Mouse (Mus musculus): Measurements from ENCODE around the gene Ccdc162.
"Not testable (repeated sequence)": the region's sequence is repeated elsewhere in the genome, so short reads cannot be mapped to it uniquely, and the experiment has no call there.

The Ccdc162 gene

DNA sequence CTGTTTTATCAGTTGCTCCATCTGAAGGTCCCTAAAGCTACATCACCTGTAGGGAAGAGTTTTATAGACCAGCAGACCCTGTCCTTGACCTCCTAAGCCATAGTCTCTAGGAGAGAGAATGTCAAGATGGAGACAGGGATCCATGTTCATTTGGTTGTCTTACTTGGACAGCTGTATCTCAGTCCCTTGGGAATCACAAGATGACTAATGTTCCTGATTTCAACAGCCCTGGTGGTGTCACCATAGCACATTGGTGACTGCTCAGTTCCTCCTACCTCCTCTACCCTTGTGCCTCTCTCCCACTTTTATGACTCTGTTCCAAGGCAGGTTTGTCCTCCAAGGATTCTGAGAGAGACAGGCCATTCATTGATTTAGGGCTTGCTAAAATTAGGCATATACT is 201.5 kb downstream of the Ccdc162 start:
- no peaks in the 10 kb centered on the region for H3K27me3 ChIP-seq (ENCODE audit: insufficient read depth, low read length)
- H3K9me3 ChIP-seq (ENCODE audit: low read length) = no peaks in the 10 kb centered on the region
- H3K4me3 ChIP-seq (replicated peaks; ENCODE audit: low read length) = no peak overlapping the region
- TF ChIP-seq POU5F1 (IDR thresholded peaks at IDR 0.05; ENCODE audit: borderline replicate concordance, low read length) (no peak), CTCF (conservative IDR thresholded peaks at IDR 0.05; ENCODE audit: low read length) (no peak), NANOG (IDR thresholded peaks at IDR 0.05; ENCODE audit: borderline replicate concordance, low read length) (no peak)
- peaks cover 7% of the 10 kb centered on the region for H3K4me1 ChIP-seq (replicated peaks; ENCODE audit: low read depth, low read length)
- no peaks in the 10 kb centered on the region for H3K36me3 ChIP-seq (ENCODE audit: insufficient read depth, low read length)

DNA sequence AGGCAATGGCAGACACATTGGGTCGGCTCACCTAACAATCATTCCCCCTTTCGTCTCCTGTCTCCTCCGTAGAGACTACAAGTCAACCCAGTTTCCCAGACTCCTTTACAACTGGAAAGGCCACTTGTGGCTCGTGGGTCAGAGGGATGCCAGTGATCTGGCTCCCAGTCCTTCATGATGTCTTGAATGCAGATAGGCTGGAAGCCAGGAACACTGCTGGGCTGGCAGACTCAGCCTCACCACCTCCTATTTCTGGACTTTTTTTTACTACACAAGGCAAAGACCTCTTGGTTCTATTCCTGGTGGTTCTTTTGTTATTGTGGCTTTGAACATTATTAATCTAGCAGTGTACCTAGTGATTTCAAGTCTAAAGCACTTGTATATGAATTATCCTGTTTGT is 202.1 kb downstream of the Ccdc162 start:
- no peak for TF ChIP-seq NANOG (IDR thresholded peaks at IDR 0.05; ENCODE audit: borderline replicate concordance, low read length)
- TF ChIP-seq POU5F1 (IDR thresholded peaks at IDR 0.05; ENCODE audit: borderline replicate concordance, low read length) = no peak
- no peak for TF ChIP-seq CTCF (conservative IDR thresholded peaks at IDR 0.05; ENCODE audit: low read length)
- Histone ChIP-seq H3K4me3 (replicated peaks; ENCODE audit: low read length) (no peak overlapping the region), H3K9me3 (ENCODE audit: low read length) (no peaks in the 10 kb centered on the region), H3K27me3 (ENCODE audit: insufficient read depth, low read length) (no peaks in the 10 kb centered on the region), H3K36me3 (ENCODE audit: insufficient read depth, low read length) (no peaks in the 10 kb centered on the region), H3K4me1 (replicated peaks; ENCODE audit: low read depth, low read length) (peaks cover 7% of the 10 kb centered on the region)

DNA sequence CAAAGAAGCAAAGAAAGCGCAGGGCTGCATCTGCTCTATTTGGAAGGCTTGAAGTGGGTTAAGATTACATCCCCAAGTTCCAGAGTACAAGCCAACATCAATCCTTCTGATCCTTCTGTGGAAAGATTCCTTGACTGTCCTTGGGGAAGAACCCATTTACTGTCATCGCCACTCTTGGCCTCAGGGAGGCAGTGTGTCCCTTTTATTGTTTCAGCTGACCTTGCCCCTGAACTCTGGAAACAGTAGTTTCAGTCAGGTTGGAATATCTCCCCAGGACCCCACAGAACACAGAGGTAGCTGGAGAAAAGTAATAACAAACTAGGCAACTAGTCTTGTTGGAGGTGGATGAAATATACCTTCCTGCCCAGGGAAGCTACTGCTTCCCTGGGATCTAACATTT is 207.3 kb downstream of the Ccdc162 start:
- H3K4me1 ChIP-seq (replicated peaks; ENCODE audit: low read depth, low read length) = peaks cover 30% of the 10 kb centered on the region
- no peaks in the 10 kb centered on the region for H3K27me3 ChIP-seq (ENCODE audit: insufficient read depth, low read length)
- no peak overlapping the region for H3K4me3 ChIP-seq (replicated peaks; ENCODE audit: low read length)
- TF ChIP-seq POU5F1 (IDR thresholded peaks at IDR 0.05; ENCODE audit: borderline replicate concordance, low read length) (no peak), CTCF (conservative IDR thresholded peaks at IDR 0.05; ENCODE audit: low read length) (peak; percentile 68)
- no peaks in the 10 kb centered on the region for H3K36me3 ChIP-seq (ENCODE audit: insufficient read depth, low read length)
- H3K9me3 ChIP-seq (ENCODE audit: low read length) = no peaks in the 10 kb centered on the region

DNA sequence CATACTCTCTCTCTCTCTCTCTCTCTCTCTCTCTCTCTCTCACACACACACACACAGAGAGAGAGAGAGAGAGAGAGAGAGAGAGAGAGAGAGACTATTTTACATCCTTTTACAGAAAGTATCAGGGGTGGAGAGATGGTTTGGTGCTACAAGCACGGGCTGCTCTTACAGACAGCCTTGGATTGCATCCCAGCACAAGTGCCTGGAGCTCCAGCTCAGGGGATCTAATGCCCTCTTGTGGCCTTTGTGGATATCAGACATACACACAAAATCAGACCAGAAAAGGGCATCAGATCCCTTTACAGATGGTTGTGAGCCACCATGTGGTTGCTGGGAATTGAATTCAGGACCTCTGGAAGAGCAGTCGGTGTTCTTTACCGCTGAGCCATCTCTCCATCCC is 211.0 kb downstream of the Ccdc162 start:
- not testable (repeated sequence) for H3K27me3 ChIP-seq (ENCODE audit: insufficient read depth, low read length); H3K36me3 ChIP-seq (ENCODE audit: insufficient read depth, low read length); H3K9me3 ChIP-seq (ENCODE audit: low read length); H3K4me3 ChIP-seq (replicated peaks; ENCODE audit: low read length)
- TF ChIP-seq CTCF (conservative IDR thresholded peaks at IDR 0.05; ENCODE audit: low read length) = peak; percentile 43
- H3K4me1 ChIP-seq (replicated peaks; ENCODE audit: low read depth, low read length) = peaks cover 37% of the 10 kb centered on the region

DNA sequence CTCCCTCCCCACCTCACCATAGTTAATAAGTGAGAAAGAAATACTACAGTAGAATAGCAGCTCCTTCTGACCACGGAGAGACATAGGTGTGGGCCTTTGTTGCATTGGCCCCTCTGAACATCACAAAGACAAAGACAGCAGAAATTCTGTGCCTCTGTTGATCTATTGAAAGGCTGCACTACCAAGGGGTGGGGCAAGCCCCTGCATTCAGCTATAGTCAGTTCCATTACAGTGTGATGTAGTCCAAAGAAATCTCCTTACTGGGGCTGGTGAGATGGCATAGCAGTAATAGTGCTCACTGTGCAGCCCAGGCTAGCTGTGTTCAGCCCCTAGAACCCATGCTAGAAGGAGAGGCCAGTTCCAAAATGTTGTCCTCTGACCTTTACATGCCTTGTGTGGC is 211.4 kb downstream of the Ccdc162 start:
- H3K4me1 ChIP-seq (replicated peaks; ENCODE audit: low read depth, low read length) = peaks cover 37% of the 10 kb centered on the region
- no peak overlapping the region for H3K4me3 ChIP-seq (replicated peaks; ENCODE audit: low read length)
- no peak for TF ChIP-seq POU5F1 (IDR thresholded peaks at IDR 0.05; ENCODE audit: borderline replicate concordance, low read length)
- H3K27me3 ChIP-seq (ENCODE audit: insufficient read depth, low read length) = no peaks in the 10 kb centered on the region
- H3K36me3 ChIP-seq (ENCODE audit: insufficient read depth, low read length) = no peaks in the 10 kb centered on the region
- no peaks in the 10 kb centered on the region for H3K9me3 ChIP-seq (ENCODE audit: low read length)

DNA sequence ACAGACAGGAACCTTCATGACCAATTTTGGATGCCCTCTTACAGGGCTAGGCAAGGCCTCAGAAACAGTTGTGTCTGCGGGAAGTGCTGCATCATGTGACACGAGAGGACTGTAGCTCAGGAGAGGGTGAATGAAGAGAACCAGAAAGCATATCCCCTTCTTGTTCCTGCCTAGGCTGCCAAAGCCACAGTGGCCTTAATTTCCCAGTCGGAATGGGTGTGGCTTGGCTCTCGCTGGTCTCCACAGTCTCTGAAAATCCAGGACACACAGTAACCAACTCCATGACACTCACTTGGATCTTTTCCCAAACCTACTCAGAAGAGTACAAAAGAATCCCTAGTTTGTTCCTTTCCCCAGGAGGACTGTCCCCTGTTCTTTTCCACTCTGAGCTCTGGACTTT is 215.5 kb downstream of the Ccdc162 start:
- Histone ChIP-seq H3K4me1 (replicated peaks; ENCODE audit: low read depth, low read length) (peaks cover 21% of the 10 kb centered on the region), H3K4me3 (replicated peaks; ENCODE audit: low read length) (no peak overlapping the region), H3K9me3 (ENCODE audit: low read length) (no peaks in the 10 kb centered on the region), H3K36me3 (ENCODE audit: insufficient read depth, low read length) (no peaks in the 10 kb centered on the region), H3K27me3 (ENCODE audit: insufficient read depth, low read length) (no peaks in the 10 kb centered on the region)
- TF ChIP-seq CTCF (conservative IDR thresholded peaks at IDR 0.05; ENCODE audit: low read length) (no peak), NANOG (IDR thresholded peaks at IDR 0.05; ENCODE audit: borderline replicate concordance, low read length) (no peak), POU5F1 (IDR thresholded peaks at IDR 0.05; ENCODE audit: borderline replicate concordance, low read length) (no peak)

DNA sequence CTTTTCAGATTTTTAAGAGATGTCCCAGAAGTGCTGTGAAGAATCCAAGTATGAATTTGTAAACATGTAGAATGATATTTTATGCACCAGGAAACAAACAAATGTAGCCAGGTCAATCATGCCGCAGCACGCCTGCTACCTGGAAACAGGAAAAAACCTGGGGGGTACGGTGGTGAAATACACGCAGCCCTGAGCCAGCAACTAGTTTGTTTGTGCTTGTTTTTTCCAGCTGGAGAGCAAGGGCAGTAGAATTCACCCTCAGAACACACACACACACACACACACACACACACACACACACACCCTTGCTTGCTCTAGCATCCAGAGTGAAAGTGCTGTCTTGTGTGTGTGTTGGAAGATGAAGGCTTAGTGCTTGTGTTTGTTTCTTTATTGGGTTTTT is 225.3 kb downstream of the Ccdc162 start:
- H3K27me3 ChIP-seq (ENCODE audit: insufficient read depth, low read length) = no peaks in the 10 kb centered on the region
- TF ChIP-seq CTCF (conservative IDR thresholded peaks at IDR 0.05; ENCODE audit: low read length) (no peak), POU5F1 (IDR thresholded peaks at IDR 0.05; ENCODE audit: borderline replicate concordance, low read length) (no peak), NANOG (IDR thresholded peaks at IDR 0.05; ENCODE audit: borderline replicate concordance, low read length) (no peak)
- H3K36me3 ChIP-seq (ENCODE audit: insufficient read depth, low read length) = peaks cover 30% of the 10 kb centered on the region
- H3K9me3 ChIP-seq (ENCODE audit: low read length) = no peaks in the 10 kb centered on the region
- no peak overlapping the region for H3K4me3 ChIP-seq (replicated peaks; ENCODE audit: low read length)
- peaks cover 35% of the 10 kb centered on the region for H3K4me1 ChIP-seq (replicated peaks; ENCODE audit: low read depth, low read length)

DNA sequence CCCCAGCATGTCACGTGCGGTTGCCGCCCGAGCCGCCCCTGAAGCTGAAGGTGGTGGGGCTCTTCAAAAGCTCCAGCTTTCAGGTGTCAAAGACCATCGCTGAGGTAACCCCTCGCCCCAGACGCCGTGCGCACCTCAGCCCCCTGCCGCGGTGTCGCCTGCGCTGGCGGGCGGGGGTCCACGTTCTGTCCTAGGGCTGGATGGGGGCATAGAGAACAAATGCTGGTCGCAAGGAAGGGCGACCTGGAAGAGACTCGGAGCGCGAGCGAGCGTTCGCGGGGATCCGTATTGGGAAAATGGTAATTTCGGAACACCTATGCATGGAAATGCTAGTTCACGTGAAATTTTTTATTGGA is 225.9 kb downstream of the Ccdc162 start:
- Histone ChIP-seq H3K36me3 (ENCODE audit: insufficient read depth, low read length) (peaks cover 37% of the 10 kb centered on the region), H3K4me1 (replicated peaks; ENCODE audit: low read depth, low read length) (peaks cover 35% of the 10 kb centered on the region), H3K4me3 (replicated peaks; ENCODE audit: low read length) (peak overlapping the region; percentile 87), H3K9me3 (ENCODE audit: low read length) (no peaks in the 10 kb centered on the region), H3K27me3 (ENCODE audit: insufficient read depth, low read length) (no peaks in the 10 kb centered on the region)
- TF ChIP-seq CTCF (conservative IDR thresholded peaks at IDR 0.05; ENCODE audit: low read length) = no peak
- TF ChIP-seq NANOG (IDR thresholded peaks at IDR 0.05; ENCODE audit: borderline replicate concordance, low read length) = no peak
- no peak for TF ChIP-seq POU5F1 (IDR thresholded peaks at IDR 0.05; ENCODE audit: borderline replicate concordance, low read length)

DNA sequence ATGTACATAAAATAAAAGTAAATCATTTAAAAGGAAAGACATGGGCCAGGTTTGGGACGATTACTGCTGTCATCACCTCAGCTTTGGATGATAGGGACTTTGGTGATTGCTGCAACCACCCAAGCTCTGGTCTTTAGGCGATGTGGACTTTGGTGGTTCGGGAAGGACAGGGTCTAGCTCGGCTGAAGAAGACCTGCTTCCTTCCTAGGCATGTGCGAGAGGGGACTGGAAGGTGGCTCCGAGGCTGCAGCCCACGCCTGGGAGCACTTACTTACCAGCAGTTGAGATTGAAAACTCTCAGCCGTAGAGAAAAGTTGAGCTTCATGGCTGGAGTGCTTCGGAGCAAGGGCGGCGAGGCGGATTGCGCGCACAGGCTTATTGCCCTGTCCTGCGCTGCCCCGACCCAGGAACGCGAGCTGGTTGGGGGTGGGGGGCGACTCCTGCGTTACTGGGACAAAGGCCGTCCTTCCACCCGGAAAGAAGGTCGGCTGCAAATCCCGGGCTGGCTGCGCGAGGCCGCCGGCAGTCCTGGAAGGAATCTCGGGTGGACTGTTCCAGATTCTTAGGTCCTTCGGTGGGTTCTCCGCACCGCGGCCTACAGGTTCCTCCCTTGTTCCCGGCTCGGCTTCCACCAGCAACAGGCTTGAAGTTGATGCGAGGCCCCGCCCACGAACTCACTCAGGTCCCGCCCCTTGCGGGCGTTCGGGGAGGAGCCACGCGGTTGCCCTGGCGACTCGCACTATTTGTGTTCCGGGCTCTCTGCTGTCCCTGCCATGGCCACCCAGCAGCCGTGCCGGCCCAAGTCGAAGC is 226.5 kb downstream of the Ccdc162 start, which contains the start of the genes Smpd2 and Ppil6:
Smpd2 (minus strand) TSS at position 662 of the 810 bp plus-strand sequence.
Ppil6 (plus strand) TSS at position 732 of the 810 bp plus-strand sequence.
- TF ChIP-seq NANOG (IDR thresholded peaks at IDR 0.05; ENCODE audit: borderline replicate concordance, low read length) (no peak), POU5F1 (IDR thresholded peaks at IDR 0.05; ENCODE audit: borderline replicate concordance, low read length) (no peak), CTCF (conservative IDR thresholded peaks at IDR 0.05; ENCODE audit: low read length) (no peak)
- peak within 1 kb of the TSS; percentile 87 for H3K4me3 ChIP-seq (replicated peaks; ENCODE audit: low read length)
- peaks cover 42% of the 10 kb centered on the region for H3K36me3 ChIP-seq (ENCODE audit: insufficient read depth, low read length)
- no peaks in the 10 kb centered on the region for H3K9me3 ChIP-seq (ENCODE audit: low read length)
- no peaks in the 10 kb centered on the region for H3K27me3 ChIP-seq (ENCODE audit: insufficient read depth, low read length)
- H3K4me1 ChIP-seq (replicated peaks; ENCODE audit: low read depth, low read length) = peaks cover 35% of the 10 kb centered on the region
